Mouse (Mus musculus): Measurements from ENCODE around the gene Mcam. TPM values are rescaled to one million over a fixed set of nuclear protein-coding genes. Genes with fewer than 3 reads are reported as not detected.
"Not testable (repeated sequence)": the region's sequence is repeated elsewhere in the genome, so short reads cannot be mapped to it uniquely, and the experiment has no call there.

Gene Mcam
- polyA plus RNA-seq, 1 experiment from 2014 or later, result 13.0 TPM

DNA sequence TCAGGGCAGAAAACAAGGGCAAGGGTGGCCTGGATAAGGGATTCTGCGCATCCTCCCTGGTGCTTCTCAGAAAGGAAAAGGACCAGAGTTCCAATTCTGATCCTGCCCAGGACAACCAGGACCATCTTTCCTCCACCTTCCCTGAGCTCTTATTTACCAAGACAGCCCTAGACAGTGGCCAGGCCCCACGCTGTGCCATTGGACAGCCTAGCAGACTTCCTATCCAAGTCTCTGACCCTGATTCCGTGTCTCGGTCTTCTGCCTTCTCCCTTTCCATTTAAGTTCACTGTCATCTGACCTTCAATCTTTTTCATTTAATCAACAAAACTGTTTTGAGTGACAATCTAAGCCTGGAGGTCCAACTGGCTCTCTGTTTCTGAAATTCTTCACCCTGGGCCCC lies 27.7 kb upstream of the Mcam start:
- H3K27ac ChIP-seq (ENCODE audit: low read depth, low read length), result no peak overlapping the region
- H3K4me2 ChIP-seq (replicated peaks; ENCODE audit: low read depth, low read length), result no peak overlapping the region
- no peaks in the 10 kb centered on the region for H3K9me3 ChIP-seq (ENCODE audit: control insufficient read depth, low read length)
- no peaks in the 10 kb centered on the region for H3K36me3 ChIP-seq (ENCODE audit: control insufficient read depth, insufficient read depth, low read length)
- peaks cover 15% of the 10 kb centered on the region for H3K4me1 ChIP-seq (replicated peaks; ENCODE audit: control insufficient read depth, insufficient read depth, low read length)
- no peak overlapping the region for H3K9ac ChIP-seq (ENCODE audit: low read depth, low read length)
- no peak overlapping the region for H3K4me3 ChIP-seq (ENCODE audit: low read depth, low read length)
- WGBS, result 78% methylated on average over 4 of the region's 4 CpGs
- H3K27me3 ChIP-seq (ENCODE audit: control insufficient read depth, insufficient read depth, low read length), result no peaks in the 10 kb centered on the region
- no peak for DNase-seq (ENCODE audit: low spot score)
- no peak for ATAC-seq (ENCODE audit: low FRiP score)

DNA sequence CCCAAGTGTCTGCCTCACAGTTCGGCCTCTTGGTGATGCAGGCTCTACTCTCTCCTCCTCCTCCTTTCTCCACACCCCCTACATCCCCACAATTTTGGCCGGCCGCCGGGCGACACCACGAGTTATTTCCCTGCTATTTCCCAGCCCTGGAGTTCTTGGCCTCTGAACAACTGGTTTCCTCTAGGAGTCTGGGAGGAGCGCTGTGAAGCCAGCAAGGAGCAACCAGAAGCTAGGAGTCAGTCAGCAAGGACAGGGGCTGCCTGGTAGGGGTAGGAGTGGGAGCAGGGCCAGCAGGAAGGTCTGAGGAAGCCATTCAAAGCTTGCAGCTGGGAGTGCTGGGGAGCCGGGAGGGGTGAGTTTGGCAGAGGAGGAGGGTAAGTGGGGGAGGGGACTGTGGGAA lies 27.2 kb upstream of the Mcam start, which contains the start of gene C1qtnf5:
Gene C1qtnf5, plus strand, starts transcription at position 136 of the 400 bp plus-strand sequence.
- ATAC-seq (ENCODE audit: low FRiP score), result 0 out of 2 replicates have a peak, but pooled peaks have one; percentile 17
- Histone ChIP-seq H3K9ac (ENCODE audit: low read depth, low read length) (peak within 1 kb of the TSS; percentile 27; the same call in 1 of the 2 replicates), H3K27ac (ENCODE audit: low read depth, low read length) (no peak within 1 kb of the TSS), H3K27me3 (ENCODE audit: control insufficient read depth, insufficient read depth, low read length) (no peaks in the 10 kb centered on the region), H3K4me3 (ENCODE audit: low read depth, low read length) (no peak within 1 kb of the TSS), H3K4me2 (replicated peaks; ENCODE audit: low read depth, low read length) (0 out of 2 replicates have a peak within 1 kb of the TSS, but pooled peaks have one; percentile 21), H3K36me3 (ENCODE audit: control insufficient read depth, insufficient read depth, low read length) (no peaks in the 10 kb centered on the region), H3K4me1 (replicated peaks; ENCODE audit: control insufficient read depth, insufficient read depth, low read length) (peaks cover 15% of the 10 kb centered on the region), H3K9me3 (ENCODE audit: control insufficient read depth, low read length) (no peaks in the 10 kb centered on the region)
- WGBS, result 47% methylated on average over 8 of the region's 8 CpGs
- no peak for DNase-seq (ENCODE audit: low spot score)

DNA sequence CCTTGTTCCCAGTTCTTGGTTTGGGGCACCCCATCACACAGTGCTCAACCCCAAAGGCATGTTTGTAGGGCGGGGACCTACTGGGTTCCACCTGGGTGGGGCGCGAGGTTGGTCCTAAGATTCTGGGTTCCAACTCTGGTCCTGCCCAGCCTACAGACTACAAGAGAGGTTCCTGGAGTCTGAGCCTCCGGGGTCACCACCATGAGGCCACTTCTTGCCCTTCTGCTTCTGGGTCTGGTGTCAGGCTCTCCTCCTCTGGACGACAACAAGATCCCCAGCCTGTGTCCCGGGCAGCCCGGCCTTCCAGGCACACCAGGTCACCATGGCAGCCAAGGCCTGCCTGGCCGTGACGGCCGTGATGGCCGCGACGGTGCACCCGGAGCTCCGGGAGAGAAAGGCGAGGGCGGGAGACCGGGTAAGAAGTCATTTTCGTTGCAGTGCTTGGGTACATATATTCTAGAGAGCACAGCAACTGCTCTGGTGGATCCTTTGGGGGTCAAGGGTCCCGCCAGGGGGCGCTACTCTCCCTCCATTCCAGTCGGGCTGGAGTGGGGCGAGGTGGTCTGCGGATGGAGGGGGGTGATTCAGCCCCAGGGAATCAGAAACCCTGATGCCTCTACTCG lies 26.6 kb upstream of the Mcam start:
- Histone ChIP-seq H3K36me3 (ENCODE audit: control insufficient read depth, insufficient read depth, low read length) (no peaks in the 10 kb centered on the region), H3K27me3 (ENCODE audit: control insufficient read depth, insufficient read depth, low read length) (no peaks in the 10 kb centered on the region), H3K4me2 (replicated peaks; ENCODE audit: low read depth, low read length) (0 out of 2 replicates have a peak overlapping the region, but pooled peaks have one; percentile 21), H3K9me3 (ENCODE audit: control insufficient read depth, low read length) (no peaks in the 10 kb centered on the region), H3K9ac (ENCODE audit: low read depth, low read length) (peak overlapping the region; percentile 27; the same call in 1 of the 2 replicates), H3K4me1 (replicated peaks; ENCODE audit: control insufficient read depth, insufficient read depth, low read length) (peaks cover 15% of the 10 kb centered on the region), H3K4me3 (ENCODE audit: low read depth, low read length) (no peak overlapping the region), H3K27ac (ENCODE audit: low read depth, low read length) (no peak overlapping the region)
- ATAC-seq (ENCODE audit: low FRiP score) (peak; percentile 30; the same call in 1 of the 2 replicates), DNase-seq (ENCODE audit: low spot score) (peak; percentile 73)
- 32% methylated on average over 25 of the region's 25 CpGs for WGBS

DNA sequence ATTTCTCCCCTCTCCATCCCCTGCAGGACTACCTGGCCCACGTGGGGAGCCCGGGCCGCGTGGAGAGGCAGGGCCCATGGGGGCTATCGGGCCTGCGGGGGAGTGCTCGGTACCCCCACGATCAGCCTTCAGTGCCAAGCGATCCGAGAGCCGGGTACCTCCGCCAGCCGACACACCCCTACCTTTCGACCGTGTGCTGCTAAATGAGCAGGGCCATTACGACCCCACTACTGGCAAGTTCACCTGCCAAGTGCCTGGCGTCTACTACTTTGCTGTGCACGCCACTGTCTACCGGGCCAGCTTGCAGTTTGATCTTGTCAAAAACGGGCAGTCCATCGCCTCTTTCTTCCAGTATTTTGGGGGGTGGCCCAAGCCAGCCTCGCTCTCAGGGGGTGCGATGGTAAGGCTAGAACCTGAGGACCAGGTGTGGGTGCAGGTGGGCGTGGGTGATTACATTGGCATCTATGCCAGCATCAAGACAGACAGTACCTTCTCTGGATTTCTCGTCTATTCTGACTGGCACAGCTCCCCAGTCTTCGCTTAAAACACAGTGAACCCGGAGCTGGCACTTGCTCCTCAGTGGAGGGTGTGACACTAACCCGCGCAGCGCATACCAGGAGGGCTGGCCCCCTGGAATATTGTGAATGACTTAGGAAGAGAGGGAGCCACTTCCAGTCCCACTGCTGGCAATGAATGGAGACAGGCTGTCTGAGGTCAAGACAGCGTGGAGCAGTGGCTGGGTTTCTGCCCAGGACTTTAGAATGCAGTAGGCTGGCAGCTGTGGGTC lies 25.8 kb upstream of the Mcam start:
- DNase-seq (ENCODE audit: low spot score) (no peak), ATAC-seq (ENCODE audit: low FRiP score) (no peak)
- Histone ChIP-seq H3K4me3 (ENCODE audit: low read depth, low read length) (no peak overlapping the region), H3K4me2 (replicated peaks; ENCODE audit: low read depth, low read length) (no peak overlapping the region), H3K9me3 (ENCODE audit: control insufficient read depth, low read length) (no peaks in the 10 kb centered on the region), H3K27me3 (ENCODE audit: control insufficient read depth, insufficient read depth, low read length) (no peaks in the 10 kb centered on the region), H3K4me1 (replicated peaks; ENCODE audit: control insufficient read depth, insufficient read depth, low read length) (peaks cover 15% of the 10 kb centered on the region), H3K9ac (ENCODE audit: low read depth, low read length) (0 out of 2 replicates have a peak overlapping the region, but pooled peaks have one; percentile 11), H3K36me3 (ENCODE audit: control insufficient read depth, insufficient read depth, low read length) (no peaks in the 10 kb centered on the region), H3K27ac (ENCODE audit: low read depth, low read length) (no peak overlapping the region)
- WGBS, result 78% methylated on average over 31 of the region's 31 CpGs

DNA sequence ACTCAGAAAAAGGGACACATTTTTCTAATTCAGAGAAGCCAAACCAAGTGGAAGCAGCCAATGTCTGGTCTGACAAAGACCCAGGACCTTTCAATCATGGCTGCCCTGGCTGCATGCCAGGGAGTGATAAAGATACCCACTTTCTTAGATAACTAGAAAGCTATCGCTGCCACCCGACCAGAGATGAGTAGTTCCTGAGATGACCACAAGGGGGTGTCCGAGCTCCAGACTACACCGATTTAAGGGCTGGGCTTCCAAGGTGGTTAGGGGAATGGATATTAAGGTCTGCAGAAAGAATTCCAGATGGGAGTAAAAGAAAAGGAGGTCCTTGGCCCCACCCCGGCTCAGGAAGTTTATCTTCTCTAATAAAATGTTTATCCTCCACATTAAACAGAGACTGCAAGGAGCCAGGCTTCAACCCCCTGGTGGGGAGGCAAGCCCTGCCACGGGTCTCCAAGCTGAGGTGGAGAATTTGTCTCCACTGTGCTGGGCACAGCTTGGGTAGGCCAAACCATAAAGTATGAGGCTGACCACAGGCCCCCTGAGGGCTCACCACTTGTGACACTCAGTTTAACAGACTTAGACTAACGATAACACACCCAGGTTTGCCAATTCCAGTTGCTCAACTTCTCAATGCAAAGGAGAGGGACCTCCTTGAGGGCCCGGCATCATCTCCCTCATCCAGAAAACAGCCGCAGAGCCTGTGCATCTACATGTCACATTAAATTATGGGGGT lies 24.7 kb upstream of the Mcam start:
- Histone ChIP-seq H3K4me2 (replicated peaks; ENCODE audit: low read depth, low read length) (0 out of 2 replicates have a peak overlapping the region, but pooled peaks have one; percentile 14), H3K27me3 (ENCODE audit: control insufficient read depth, insufficient read depth, low read length) (no peaks in the 10 kb centered on the region), H3K4me3 (ENCODE audit: low read depth, low read length) (no peak overlapping the region; the same call in 1 of the 2 replicates), H3K27ac (ENCODE audit: low read depth, low read length) (no peak overlapping the region), H3K36me3 (ENCODE audit: control insufficient read depth, insufficient read depth, low read length) (no peaks in the 10 kb centered on the region), H3K9me3 (ENCODE audit: control insufficient read depth, low read length) (no peaks in the 10 kb centered on the region), H3K9ac (ENCODE audit: low read depth, low read length) (no peak overlapping the region), H3K4me1 (replicated peaks; ENCODE audit: control insufficient read depth, insufficient read depth, low read length) (peaks cover 15% of the 10 kb centered on the region)
- DNase-seq (ENCODE audit: low spot score), result peak; percentile 85
- WGBS, result 38% methylated on average over 9 of the region's 9 CpGs
- ATAC-seq (ENCODE audit: low FRiP score), result no peak

DNA sequence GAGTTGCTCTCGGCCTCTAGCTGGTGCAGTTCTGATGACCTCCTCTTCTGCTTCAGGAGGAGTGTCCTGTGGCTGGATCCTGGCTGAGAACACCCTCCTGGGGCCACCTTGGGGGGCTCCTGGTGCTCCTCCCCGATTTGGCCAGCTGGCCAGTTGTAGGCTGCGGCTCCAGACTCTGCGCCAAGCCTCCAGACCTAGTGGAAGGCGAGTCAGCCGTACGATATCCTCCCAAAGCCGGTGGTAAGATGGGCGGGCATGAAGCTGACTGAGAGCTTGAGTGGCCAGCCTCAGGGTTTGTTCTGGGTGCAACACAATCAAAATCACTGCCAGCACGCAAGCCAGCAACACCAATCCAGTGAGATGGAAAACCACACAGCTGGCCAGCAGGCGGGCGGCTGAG lies 22.4 kb upstream of the Mcam start:
- H3K36me3 ChIP-seq (ENCODE audit: control insufficient read depth, insufficient read depth, low read length); H3K27me3 ChIP-seq (ENCODE audit: control insufficient read depth, insufficient read depth, low read length); ATAC-seq (ENCODE audit: low FRiP score); H3K9me3 ChIP-seq (ENCODE audit: control insufficient read depth, low read length); H3K4me2 ChIP-seq (replicated peaks; ENCODE audit: low read depth, low read length); H3K4me3 ChIP-seq (ENCODE audit: low read depth, low read length); H3K27ac ChIP-seq (ENCODE audit: low read depth, low read length); DNase-seq (ENCODE audit: low spot score); H3K9ac ChIP-seq (ENCODE audit: low read depth, low read length): not testable (repeated sequence)
- peaks cover 15% of the 10 kb centered on the region for H3K4me1 ChIP-seq (replicated peaks; ENCODE audit: control insufficient read depth, insufficient read depth, low read length)
- 68% methylated on average over 8 of the region's 12 CpGs for WGBS

DNA sequence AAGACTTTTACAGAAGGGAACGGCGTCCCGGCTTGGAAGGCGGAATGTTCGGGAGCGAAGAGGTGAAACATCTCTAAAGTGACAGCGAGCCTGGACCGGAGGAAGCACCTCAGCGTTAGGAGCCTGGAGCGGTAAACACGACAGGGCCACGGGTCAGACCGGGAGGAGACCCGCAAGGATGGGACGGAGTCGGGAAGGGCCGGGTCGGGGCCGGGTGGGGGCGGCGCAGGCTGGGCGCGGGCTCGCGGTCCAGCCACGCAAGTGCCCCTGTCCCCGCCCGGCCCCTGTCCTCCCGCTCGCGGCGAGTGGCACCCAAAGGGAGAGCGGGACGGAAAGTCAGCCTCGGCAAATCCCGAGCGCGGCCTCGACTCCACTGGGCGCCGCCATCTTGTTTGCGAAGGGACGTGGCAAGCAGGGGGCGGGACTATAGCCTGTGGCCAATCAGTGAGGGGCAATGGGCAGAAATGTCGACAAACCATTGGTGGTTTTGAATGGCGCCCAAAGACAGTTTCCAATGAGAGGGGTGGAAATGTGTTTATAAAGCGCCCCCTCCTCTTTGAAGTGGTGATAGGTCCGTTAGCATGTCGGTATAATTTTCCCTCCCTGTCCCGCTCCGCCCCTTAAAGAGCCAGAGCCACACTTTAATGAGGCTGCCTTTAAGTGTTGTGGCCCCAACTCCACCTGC lies 21.0 kb upstream of the Mcam start, which contains the start of the genes Gm49380 and Rnf26:
Gene Gm49380, minus strand, starts transcription at position 396 of the 685 bp plus-strand sequence.
Gene Rnf26, minus strand, starts transcription at position 413 of the 685 bp plus-strand sequence.
- Histone ChIP-seq H3K27ac (ENCODE audit: low read depth, low read length) (peak within 1 kb of the TSS; percentile 61; the same call in 1 of the 2 replicates), H3K27me3 (ENCODE audit: control insufficient read depth, insufficient read depth, low read length) (no peaks in the 10 kb centered on the region), H3K9ac (ENCODE audit: low read depth, low read length) (peak within 1 kb of the TSS; percentile 63), H3K4me1 (replicated peaks; ENCODE audit: control insufficient read depth, insufficient read depth, low read length) (peaks cover 4% of the 10 kb centered on the region; the same call in 1 of the 2 replicates), H3K36me3 (ENCODE audit: control insufficient read depth, insufficient read depth, low read length) (no peaks in the 10 kb centered on the region), H3K9me3 (ENCODE audit: control insufficient read depth, low read length) (no peaks in the 10 kb centered on the region), H3K4me2 (replicated peaks; ENCODE audit: low read depth, low read length) (peak within 1 kb of the TSS; percentile 38), H3K4me3 (ENCODE audit: low read depth, low read length) (peak within 1 kb of the TSS; percentile 80)
- ATAC-seq (ENCODE audit: low FRiP score) (peak; percentile 95), DNase-seq (ENCODE audit: low spot score) (peak; percentile 94)
- 1% methylated on average over 45 of the region's 51 CpGs for WGBS

DNA sequence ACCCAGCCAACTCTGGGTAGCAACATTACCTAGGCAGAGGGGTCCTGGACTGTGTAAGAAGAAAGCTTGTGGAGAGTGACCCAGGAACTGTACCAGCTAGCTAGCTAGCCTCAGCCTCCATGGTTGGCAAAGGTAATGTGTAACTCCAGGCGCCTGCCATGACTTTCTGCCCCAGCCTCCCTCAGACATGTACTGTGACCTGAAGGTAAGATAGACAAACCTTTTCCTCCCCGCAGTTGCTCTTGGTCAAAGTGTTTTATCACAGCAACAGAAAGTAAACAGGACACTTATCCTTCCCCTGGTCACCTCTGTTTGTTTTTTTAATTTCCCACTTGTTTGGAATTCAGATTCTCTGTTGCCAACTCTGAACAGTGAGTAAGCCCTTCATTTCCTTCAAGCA lies 19.8 kb upstream of the Mcam start:
- H3K9me3 ChIP-seq (ENCODE audit: control insufficient read depth, low read length), result no peaks in the 10 kb centered on the region
- no peak overlapping the region for H3K4me3 ChIP-seq (ENCODE audit: low read depth, low read length)
- ATAC-seq (ENCODE audit: low FRiP score), result no peak
- no peak overlapping the region for H3K27ac ChIP-seq (ENCODE audit: low read depth, low read length)
- no peak for DNase-seq (ENCODE audit: low spot score)
- H3K27me3 ChIP-seq (ENCODE audit: control insufficient read depth, insufficient read depth, low read length), result no peaks in the 10 kb centered on the region
- 84% methylated on average over 2 of the region's 2 CpGs for WGBS
- 0 out of 2 replicates have a peak, but pooled peaks cover 4% of the 10 kb centered on the region for H3K4me1 ChIP-seq (replicated peaks; ENCODE audit: control insufficient read depth, insufficient read depth, low read length)
- H3K36me3 ChIP-seq (ENCODE audit: control insufficient read depth, insufficient read depth, low read length), result no peaks in the 10 kb centered on the region
- no peak overlapping the region for H3K4me2 ChIP-seq (replicated peaks; ENCODE audit: low read depth, low read length)
- H3K9ac ChIP-seq (ENCODE audit: low read depth, low read length), result no peak overlapping the region

All from hindbrain, embryonic 11.5 days (tissue).